Mouse (Mus musculus): ENCODE data around the gene Scamp1. TPM values are rescaled to one million over a fixed set of nuclear protein-coding genes. Genes with fewer than 3 reads are reported as not detected.
A peak's percentile ranks its signal among the peaks of the same experiment; 100 is the strongest.

Gene Scamp1
- polyA plus RNA-seq, 1 experiment from 2014 or later, result 37.9 TPM

DNA sequence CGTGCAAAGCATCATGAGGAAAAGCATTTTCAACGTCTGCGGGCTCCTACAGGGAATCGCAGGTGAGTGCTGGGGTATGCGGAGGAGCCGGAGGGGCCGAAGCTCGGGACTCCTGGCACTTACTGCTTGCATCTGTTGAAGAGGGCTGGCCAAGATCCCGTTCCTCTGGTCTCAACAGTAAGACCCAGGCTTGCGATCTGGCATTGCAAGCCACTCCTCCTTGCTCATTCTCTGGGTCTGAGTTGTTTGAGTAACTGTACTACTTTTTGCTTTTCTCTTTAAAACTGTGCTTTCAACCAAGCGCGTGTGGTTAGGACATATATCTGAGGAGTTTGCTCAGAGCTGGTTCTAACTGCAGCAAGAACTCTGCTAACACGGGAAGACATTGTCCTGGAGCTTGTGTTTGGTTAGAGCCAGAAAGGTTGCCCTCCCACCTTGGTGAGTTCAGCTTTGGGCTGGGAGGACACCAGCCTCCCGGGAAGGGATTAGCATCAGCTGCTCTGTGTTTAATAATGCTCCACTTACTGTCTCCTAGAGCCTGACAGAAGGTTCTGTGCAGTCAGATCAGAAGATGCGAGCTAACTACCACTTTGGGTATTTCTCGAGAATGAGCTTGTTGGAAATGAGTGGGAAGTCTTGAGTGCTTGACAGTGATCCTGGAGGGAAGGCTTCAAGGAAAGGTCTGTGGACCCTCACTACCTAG, 110.9 kb downstream of the Scamp1 start:
- no peaks in the 10 kb centered on the region for H3K9me3 ChIP-seq (ENCODE audit: low read length)
- H3K4me2 ChIP-seq (replicated peaks; ENCODE audit: low read depth, low read length), result peak overlapping the region; percentile 84
- no peak overlapping the region for H3K27ac ChIP-seq (ENCODE audit: low read length)
- H3K9ac ChIP-seq (replicated peaks; ENCODE audit: low read length), result peak overlapping the region; percentile 61
- H3K4me1 ChIP-seq (ENCODE audit: insufficient read depth, low read length), result peaks cover 58% of the 10 kb centered on the region
- no peak for ATAC-seq (ENCODE audit: low FRiP score, low TSS enrichment)
- 40% methylated on average over 16 of the region's 16 CpGs for WGBS
- H3K4me3 ChIP-seq (ENCODE audit: low read length), result peak overlapping the region; percentile 47
- peaks cover 16% of the 10 kb centered on the region for H3K36me3 ChIP-seq (ENCODE audit: insufficient read depth, low read length)
- H3K27me3 ChIP-seq (ENCODE audit: insufficient read depth, low read length), result no peaks in the 10 kb centered on the region

DNA sequence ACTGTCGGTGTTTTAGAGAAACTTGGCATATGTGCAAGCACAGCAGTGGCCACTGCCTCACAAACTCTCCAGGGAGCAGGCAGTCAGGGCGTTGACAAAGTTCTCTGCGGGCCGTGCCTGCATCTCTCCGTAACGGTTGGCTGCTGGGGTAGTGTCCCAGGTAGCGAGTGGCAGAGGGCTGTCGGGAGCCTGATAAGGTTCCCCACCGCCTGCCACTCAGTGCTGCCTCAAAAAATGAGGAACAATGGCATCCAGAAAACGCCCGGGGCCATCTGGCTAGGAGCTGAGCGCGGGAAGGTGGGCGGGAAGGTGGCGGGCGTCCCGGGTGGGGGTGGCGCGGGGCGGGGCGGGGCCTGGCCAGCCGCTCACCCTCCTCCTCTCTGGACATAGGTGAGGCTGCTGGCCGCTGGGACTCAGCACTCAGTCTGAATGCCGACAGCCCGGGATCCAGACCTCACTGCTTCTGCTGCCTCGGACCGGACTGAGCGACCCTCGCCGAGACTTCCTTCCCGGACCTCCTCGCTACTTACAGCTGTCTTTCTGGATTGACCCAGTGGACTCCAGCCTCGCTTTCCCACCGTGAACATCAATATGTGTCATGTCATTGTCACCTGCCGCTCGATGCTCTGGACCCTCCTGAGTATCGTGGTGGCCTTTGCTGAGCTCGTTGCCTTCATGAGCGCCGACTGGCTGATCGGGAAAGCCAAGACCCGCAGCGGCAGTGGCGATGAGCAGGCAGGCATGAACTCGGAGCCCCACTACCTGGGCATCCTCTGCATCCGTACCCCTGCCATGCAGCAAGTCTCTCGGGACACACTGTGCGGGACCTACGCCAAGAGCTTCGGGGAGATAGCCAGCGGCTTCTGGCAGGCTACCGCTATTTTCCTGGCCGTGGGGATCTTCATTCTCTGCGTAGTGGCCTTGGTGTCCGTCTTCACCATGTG, 111.8 kb downstream of the Scamp1 start:
- peak overlapping the region; percentile 47 for H3K4me3 ChIP-seq (ENCODE audit: low read length)
- H3K4me1 ChIP-seq (ENCODE audit: insufficient read depth, low read length), result peaks cover 52% of the 10 kb centered on the region
- H3K9ac ChIP-seq (replicated peaks; ENCODE audit: low read length), result peak overlapping the region; percentile 61
- 8% methylated on average over 55 of the region's 55 CpGs for WGBS
- H3K9me3 ChIP-seq (ENCODE audit: low read length), result no peaks in the 10 kb centered on the region
- peak; percentile 71 for ATAC-seq (ENCODE audit: low FRiP score, low TSS enrichment)
- peaks cover 13% of the 10 kb centered on the region for H3K36me3 ChIP-seq (ENCODE audit: insufficient read depth, low read length)
- H3K27ac ChIP-seq (ENCODE audit: low read length), result peak overlapping the region; percentile 40; the same call in 1 of the 2 replicates
- H3K4me2 ChIP-seq (replicated peaks; ENCODE audit: low read depth, low read length), result peak overlapping the region; percentile 84
- H3K27me3 ChIP-seq (ENCODE audit: insufficient read depth, low read length), result no peaks in the 10 kb centered on the region

DNA sequence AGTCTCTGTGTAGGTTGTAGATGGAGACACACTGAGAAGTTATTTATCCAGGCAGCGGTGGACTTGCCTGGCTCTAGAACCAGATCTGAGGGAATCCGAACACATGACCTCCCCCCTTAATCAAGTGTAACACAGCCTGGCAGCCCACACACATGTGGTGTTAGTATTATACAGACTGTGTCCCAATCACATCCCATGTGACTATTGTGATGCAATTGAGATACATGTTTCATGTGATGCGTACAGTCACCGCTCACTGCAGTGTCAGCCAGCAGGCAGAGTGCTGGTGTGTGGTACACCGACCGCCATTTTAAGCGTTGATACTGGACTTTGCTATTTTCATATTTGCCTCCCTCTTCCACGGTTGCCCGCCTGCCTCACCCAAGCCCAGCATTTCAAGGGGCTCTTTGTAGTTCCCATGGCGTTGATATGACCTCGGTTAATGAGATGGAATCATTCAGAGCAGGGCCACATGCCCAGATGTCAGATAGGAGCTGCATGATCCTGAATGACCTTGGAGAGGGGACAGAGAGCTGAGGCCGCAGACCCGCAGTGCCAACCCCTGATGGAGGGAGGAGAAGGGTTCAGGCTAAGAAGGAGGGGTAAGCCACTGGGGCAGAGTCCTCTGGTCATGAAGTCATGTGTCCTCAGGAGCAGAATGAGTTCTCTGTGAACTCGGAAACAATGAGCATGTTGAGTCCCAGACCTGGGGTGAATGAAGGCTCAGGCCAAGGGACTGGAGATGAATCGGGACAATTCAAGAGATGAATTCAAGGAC, 112.9 kb downstream of the Scamp1 start:
- Histone ChIP-seq H3K36me3 (ENCODE audit: insufficient read depth, low read length) (peaks cover 10% of the 10 kb centered on the region), H3K27me3 (ENCODE audit: insufficient read depth, low read length) (no peaks in the 10 kb centered on the region), H3K4me2 (replicated peaks; ENCODE audit: low read depth, low read length) (peak overlapping the region; percentile 84; the same call in 1 of the 2 replicates), H3K4me3 (ENCODE audit: low read length) (no peak overlapping the region), H3K4me1 (ENCODE audit: insufficient read depth, low read length) (peaks cover 45% of the 10 kb centered on the region), H3K9me3 (ENCODE audit: low read length) (no peaks in the 10 kb centered on the region), H3K9ac (replicated peaks; ENCODE audit: low read length) (no peak overlapping the region), H3K27ac (ENCODE audit: low read length) (peak overlapping the region; percentile 27; the same call in 1 of the 2 replicates)
- WGBS, result 63% methylated on average over 15 of the region's 15 CpGs
- no peak; the same call in 1 of the 2 replicates for ATAC-seq (ENCODE audit: low FRiP score, low TSS enrichment)

DNA sequence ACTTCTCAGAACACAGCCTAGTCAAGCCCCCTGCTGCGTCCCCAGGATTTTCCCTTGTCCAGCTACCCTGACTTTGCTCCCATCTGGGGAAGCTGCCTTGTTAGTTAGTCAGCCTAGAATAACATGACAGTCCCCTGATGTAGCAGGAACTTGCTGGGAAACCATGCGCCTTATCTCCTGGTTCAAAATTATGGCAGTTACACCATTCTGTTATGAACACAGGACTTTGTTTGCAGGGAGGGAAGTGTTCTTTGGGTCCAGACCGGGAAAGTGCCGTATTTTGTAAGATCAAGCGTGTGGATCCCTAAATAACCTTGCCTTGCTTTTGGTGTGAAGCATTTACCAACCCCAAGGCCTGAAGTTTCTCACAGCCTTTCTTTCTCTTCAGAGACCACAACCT, 114.0 kb downstream of the Scamp1 start:
- Histone ChIP-seq H3K4me2 (replicated peaks; ENCODE audit: low read depth, low read length) (no peak overlapping the region), H3K36me3 (ENCODE audit: insufficient read depth, low read length) (peaks cover 3% of the 10 kb centered on the region; the same call in 1 of the 2 replicates), H3K4me3 (ENCODE audit: low read length) (no peak overlapping the region), H3K27ac (ENCODE audit: low read length) (no peak overlapping the region), H3K9ac (replicated peaks; ENCODE audit: low read length) (no peak overlapping the region), H3K4me1 (ENCODE audit: insufficient read depth, low read length) (peaks cover 40% of the 10 kb centered on the region), H3K27me3 (ENCODE audit: insufficient read depth, low read length) (no peaks in the 10 kb centered on the region), H3K9me3 (ENCODE audit: low read length) (no peaks in the 10 kb centered on the region)
- ATAC-seq (ENCODE audit: low FRiP score, low TSS enrichment), result no peak
- WGBS, result 82% methylated on average over 5 of the region's 5 CpGs

DNA sequence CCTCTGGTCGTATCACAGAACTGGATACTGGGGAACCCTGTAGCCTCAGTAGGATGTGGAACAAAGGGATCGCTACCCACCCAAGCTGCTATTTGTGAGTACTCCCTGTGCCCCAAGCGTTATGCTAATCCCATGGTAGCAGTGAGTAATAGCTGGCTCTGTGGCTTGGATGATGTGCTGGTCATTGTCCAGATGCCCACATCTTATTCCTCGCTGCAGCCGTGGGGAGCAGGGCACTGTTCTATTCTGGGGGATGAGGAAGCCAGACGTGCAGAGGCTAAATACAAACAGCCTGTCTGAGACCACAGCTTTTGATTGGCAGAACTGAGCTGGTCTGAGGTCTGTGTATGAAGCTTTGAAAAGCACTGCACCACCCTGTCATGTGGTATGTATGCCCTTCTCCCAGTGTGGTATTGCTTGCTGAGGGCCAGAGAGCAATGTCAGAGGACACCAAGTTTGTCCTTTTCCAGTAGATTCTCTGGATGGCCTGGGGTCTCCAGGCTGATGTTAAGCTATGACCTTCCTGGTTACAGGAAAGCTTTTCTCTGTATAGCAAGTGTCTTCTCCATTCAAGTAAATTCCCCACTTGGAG, 116.2 kb downstream of the Scamp1 start:
- WGBS, result 78% methylated on average over 6 of the region's 6 CpGs
- H3K4me3 ChIP-seq (ENCODE audit: low read length), result no peak overlapping the region
- no peak for ATAC-seq (ENCODE audit: low FRiP score, low TSS enrichment)

DNA sequence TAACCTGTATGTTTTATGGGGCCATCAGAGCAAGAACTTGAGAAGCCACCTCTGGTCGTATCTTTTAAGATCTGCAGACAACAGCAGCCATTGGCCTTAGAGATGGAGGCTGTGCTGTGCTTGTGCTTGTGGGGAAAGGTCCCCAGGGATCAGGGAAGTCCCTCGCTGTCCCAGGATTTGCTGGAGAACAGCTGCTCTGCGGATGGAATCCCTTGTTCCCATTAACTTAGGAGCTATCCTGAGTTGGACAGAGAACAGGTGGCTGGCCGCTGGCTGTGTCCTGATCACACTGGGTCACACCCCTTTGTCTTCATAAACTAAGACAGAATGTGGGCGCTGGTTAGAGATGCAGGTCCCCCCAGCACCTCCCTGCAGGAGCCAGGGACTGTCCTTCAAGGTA, 117.3 kb downstream of the Scamp1 start:
- no peaks in the 10 kb centered on the region; the same call in 1 of the 2 replicates for H3K36me3 ChIP-seq (ENCODE audit: insufficient read depth, low read length)
- no peak overlapping the region for H3K4me2 ChIP-seq (replicated peaks; ENCODE audit: low read depth, low read length)
- H3K9me3 ChIP-seq (ENCODE audit: low read length), result no peaks in the 10 kb centered on the region
- H3K4me1 ChIP-seq (ENCODE audit: insufficient read depth, low read length), result peaks cover 10% of the 10 kb centered on the region
- ATAC-seq (ENCODE audit: low FRiP score, low TSS enrichment), result no peak
- H3K27me3 ChIP-seq (ENCODE audit: insufficient read depth, low read length), result no peaks in the 10 kb centered on the region
- H3K4me3 ChIP-seq (ENCODE audit: low read length), result no peak overlapping the region
- 57% methylated on average over 5 of the region's 5 CpGs for WGBS
- no peak overlapping the region for H3K27ac ChIP-seq (ENCODE audit: low read length)
- H3K9ac ChIP-seq (replicated peaks; ENCODE audit: low read length), result no peak overlapping the region

More for the DNA sequence above, 116.2 kb downstream of the Scamp1 start:
- no peak overlapping the region for H3K27ac ChIP-seq (ENCODE audit: low read length)
- no peaks in the 10 kb centered on the region for H3K27me3 ChIP-seq (ENCODE audit: insufficient read depth, low read length)
- H3K9me3 ChIP-seq (ENCODE audit: low read length), result no peaks in the 10 kb centered on the region
- peaks cover 21% of the 10 kb centered on the region for H3K4me1 ChIP-seq (ENCODE audit: insufficient read depth, low read length)
- H3K9ac ChIP-seq (replicated peaks; ENCODE audit: low read length), result no peak overlapping the region
- H3K4me2 ChIP-seq (replicated peaks; ENCODE audit: low read depth, low read length), result no peak overlapping the region
- no peaks in the 10 kb centered on the region; the same call in 1 of the 2 replicates for H3K36me3 ChIP-seq (ENCODE audit: insufficient read depth, low read length)

DNA sequence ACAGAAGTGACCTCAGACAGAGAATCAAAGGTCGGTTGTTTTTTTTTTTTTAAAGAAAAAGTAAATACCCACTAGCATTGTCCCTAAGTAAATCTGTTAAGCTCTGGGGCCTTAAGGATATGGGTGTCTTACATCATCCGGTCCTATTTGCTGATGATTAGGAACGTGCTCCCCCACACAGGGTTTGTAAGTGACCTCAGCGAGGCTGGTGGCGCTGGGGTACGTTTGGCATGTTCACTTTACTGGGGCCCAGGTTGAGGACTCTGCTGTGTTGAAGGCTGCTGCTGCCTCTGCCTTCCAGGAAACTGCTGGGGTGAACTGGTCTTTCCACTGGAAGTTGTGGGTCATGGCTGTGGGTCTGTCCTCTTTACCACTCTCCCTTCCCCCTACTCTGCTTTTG, 121.2 kb downstream of the Scamp1 start:
- no peaks in the 10 kb centered on the region for H3K27me3 ChIP-seq (ENCODE audit: insufficient read depth, low read length)
- H3K36me3 ChIP-seq (ENCODE audit: insufficient read depth, low read length), result no peaks in the 10 kb centered on the region
- 81% methylated on average over 6 of the region's 6 CpGs for WGBS
- no peaks in the 10 kb centered on the region for H3K9me3 ChIP-seq (ENCODE audit: low read length)
- no peak for ATAC-seq (ENCODE audit: low FRiP score, low TSS enrichment)
- no peak overlapping the region for H3K27ac ChIP-seq (ENCODE audit: low read length)
- no peak overlapping the region for H3K4me2 ChIP-seq (replicated peaks; ENCODE audit: low read depth, low read length)
- H3K4me1 ChIP-seq (ENCODE audit: insufficient read depth, low read length), result 0 out of 2 replicates have a peak, but pooled peaks cover 11% of the 10 kb centered on the region
- H3K9ac ChIP-seq (replicated peaks; ENCODE audit: low read length), result no peak overlapping the region
- H3K4me3 ChIP-seq (ENCODE audit: low read length), result no peak overlapping the region

DNA sequence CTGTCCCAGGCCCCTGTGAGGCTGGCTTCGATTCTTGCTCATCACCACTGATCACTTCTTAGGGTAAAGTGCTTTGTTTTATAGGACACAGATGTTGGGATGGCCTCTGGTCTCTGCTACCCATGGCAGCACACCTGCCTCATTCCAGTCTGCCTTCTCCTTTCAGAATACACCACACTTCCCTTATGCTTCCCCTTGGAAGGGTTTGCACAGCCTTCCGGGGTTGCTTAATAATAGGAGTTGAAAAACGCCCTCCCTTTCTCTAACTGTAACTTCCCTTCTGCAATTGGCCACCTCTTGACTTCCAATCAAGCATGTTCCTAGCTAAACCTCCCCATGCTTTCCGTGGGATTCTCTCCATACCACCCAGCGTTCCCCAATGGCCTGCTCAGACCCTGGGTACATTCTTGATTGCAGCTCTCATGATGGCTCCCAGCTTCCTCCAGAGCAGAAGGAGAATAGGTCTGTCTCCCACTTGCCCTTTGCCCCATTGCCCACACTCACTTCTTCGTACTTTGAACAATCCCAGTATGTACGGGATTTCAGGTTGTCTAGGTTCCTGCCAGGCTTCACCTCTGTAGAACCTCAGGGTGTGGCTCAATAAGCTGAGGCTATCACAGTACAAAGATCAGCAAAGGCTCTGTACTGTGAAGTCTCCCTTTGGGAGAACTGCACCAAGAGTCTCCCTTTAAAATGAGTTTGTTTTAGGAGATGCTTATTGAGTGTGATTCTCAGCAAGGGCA, 126.0 kb downstream of the Scamp1 start:
- Histone ChIP-seq H3K27ac (ENCODE audit: low read length) (peak overlapping the region; percentile 78), H3K4me3 (ENCODE audit: low read length) (no peak overlapping the region), H3K27me3 (ENCODE audit: insufficient read depth, low read length) (no peaks in the 10 kb centered on the region), H3K4me1 (ENCODE audit: insufficient read depth, low read length) (peaks cover 30% of the 10 kb centered on the region), H3K4me2 (replicated peaks; ENCODE audit: low read depth, low read length) (no peak overlapping the region), H3K9me3 (ENCODE audit: low read length) (peaks cover 2% of the 10 kb centered on the region; the same call in 1 of the 2 replicates), H3K36me3 (ENCODE audit: insufficient read depth, low read length) (0 out of 2 replicates have a peak, but pooled peaks cover 3% of the 10 kb centered on the region), H3K9ac (replicated peaks; ENCODE audit: low read length) (no peak overlapping the region)
- 0 out of 2 replicates have a peak, but pooled peaks have one; percentile 27 for ATAC-seq (ENCODE audit: low FRiP score, low TSS enrichment)
- 72% methylated on average over 7 of the region's 7 CpGs for WGBS
